Mouse (Mus musculus) neural tube, embryonic 15.5 days (tissue): ENCODE data around the gene Acot1. TPM values are rescaled to one million over a fixed set of nuclear protein-coding genes. Genes with fewer than 3 reads are reported as not detected.

ENCODE experiments used
- ATAC-seq: fragments of 200-750 bp; cut with Nextera tagmentation; 2 replicates; pipeline ENCODE4 v1.8.0; 2017; ENCODE audit warnings: mild to moderate bottlenecking, moderate TSS enrichment, moderate library complexity; ENCODE audit not compliant: low FRiP score
- H3K27ac ChIP-seq: fragments of 300-500 bp; sonication (generic); replicated peaks from 2 replicates; pipeline ENCODE4 v1.5.1; 2015; ENCODE audit warnings: mild to moderate bottlenecking, inconsistent platforms
- H3K27me3 ChIP-seq: fragments of 300-500 bp; sonication (generic); replicated peaks from 2 replicates; pipeline ENCODE4 v1.6.1; 2015; ENCODE audit warnings: inconsistent platforms
- H3K36me3 ChIP-seq: fragments of 300-500 bp; sonication (generic); 2 replicates; pipeline ENCODE4 v1.6.1; 2015; ENCODE audit warnings: inconsistent platforms
- H3K4me1 ChIP-seq: fragments of 300-500 bp; sonication (generic); 2 replicates; pipeline ENCODE4 v1.6.1; 2015; ENCODE audit warnings: inconsistent platforms
- H3K4me2 ChIP-seq: fragments of 300-500 bp; sonication (generic); 2 replicates; pipeline ENCODE4 v1.6.1; 2015; ENCODE audit warnings: inconsistent platforms, mild to moderate bottlenecking, moderate library complexity
- H3K4me3 ChIP-seq: fragments of 300-500 bp; sonication (generic); replicated peaks from 2 replicates; pipeline ENCODE4 v1.5.1; 2015; ENCODE audit warnings: mild to moderate bottlenecking, inconsistent platforms
- H3K9ac ChIP-seq: fragments of 300-500 bp; sonication (generic); replicated peaks from 2 replicates; pipeline ENCODE4 v1.6.1; 2015; ENCODE audit warnings: mild to moderate bottlenecking, inconsistent platforms
- H3K9me3 ChIP-seq: fragments of 300-500 bp; sonication (generic); replicated peaks from 2 replicates; pipeline ENCODE4 v1.6.1; 2016; ENCODE audit warnings: inconsistent platforms
- WGBS: fragments of 180-500 bp; shearing (Covaris S2); methylation state at CpG from one replicate; pipeline ENCODE4 v1.1.7; 2015; ENCODE audit warnings: mixed read lengths; 5-methylcytosine and 5-hydroxymethylcytosine counted together
- polyA plus RNA-seq: library from polyadenylated mRNA; unstranded; fragments of >200 nt; fragmentation: Nextera tagmentation; extraction: Ambion mirVana; gene quantifications from 2 replicates; pipeline ENCODE4 v1.2.1, GENCODE M21; 2015

The Acot1 gene
- polyA plus RNA-seq, 1 experiment from 2014 or later: 78.4 TPM

DNA sequence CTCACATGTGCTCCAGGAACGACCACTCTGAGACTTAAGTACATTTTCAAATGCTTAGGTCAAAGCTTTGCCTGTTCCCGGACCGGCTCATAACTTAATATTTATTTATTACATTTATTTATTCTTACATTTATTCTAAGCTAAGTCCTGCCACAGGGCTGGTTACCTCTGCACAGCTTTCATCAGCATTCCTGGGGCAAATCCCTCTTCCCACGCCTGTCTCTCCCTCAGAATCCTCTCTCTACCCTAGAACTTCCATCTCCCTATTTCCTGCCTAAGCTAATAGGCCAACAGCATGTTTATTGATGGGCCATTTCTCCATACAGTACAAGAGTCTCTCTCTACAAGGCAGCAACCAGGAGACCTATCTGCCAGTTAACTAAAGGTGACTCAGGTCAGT, 58.5 kb downstream of the Acot1 start:
- Histone ChIP-seq H3K9me3 (no peaks in the 10 kb centered on the region), H3K9ac (no peak overlapping the region), H3K4me3 (no peak overlapping the region), H3K4me1 (peaks cover 7% of the 10 kb centered on the region; the same call in 1 of the 2 replicates), H3K27ac (no peak overlapping the region), H3K27me3 (peaks cover 31% of the 10 kb centered on the region), H3K4me2 (no peak overlapping the region), H3K36me3 (no peaks in the 10 kb centered on the region)
- 79% methylated on average over 4 of the region's 4 CpGs for WGBS
- ATAC-seq: no peak

Other genes with a start within 250 kb of the Acot1 start
- gene Papln, start 245.9 kb upstream of the Acot1 start, polyA plus RNA-seq: 0.23 and 0.43 TPM in 2 replicates
- gene Numb, start 87.6 kb upstream of the Acot1 start, polyA plus RNA-seq: 14.9 and 17.4 TPM in 2 replicates
- 11.7 and 11.9 TPM in 2 replicates for gene Riox1, start 58.9 kb upstream of the Acot1 start, polyA plus RNA-seq
- gene Heatr4, start 24.6 kb upstream of the Acot1 start, polyA plus RNA-seq: not detected in 2 replicates
- 13.3 and 16.6 TPM in 2 replicates for gene Acot2, start 21.6 kb upstream of the Acot1 start, polyA plus RNA-seq
- 0.55 and 1.2 TPM in 2 replicates for gene Acot4, start 28.9 kb downstream of the Acot1 start, polyA plus RNA-seq
- not detected in 2 replicates for gene Gm49366, start 29.4 kb downstream of the Acot1 start, polyA plus RNA-seq
- gene Acot3, start 42.7 kb downstream of the Acot1 start, polyA plus RNA-seq: 0.80 and 1.1 TPM in 2 replicates
- gene Acot5, start 59.8 kb downstream of the Acot1 start, polyA plus RNA-seq: 0.88 and 1.00 TPM in 2 replicates
- 1.4 and 1.6 TPM in 2 replicates for gene Acot6, start 91.2 kb downstream of the Acot1 start, polyA plus RNA-seq
- 6.7 and 7.0 TPM in 2 replicates for gene Dnal1, start 104.9 kb downstream of the Acot1 start, polyA plus RNA-seq
- gene Pnma1, start 139.0 kb downstream of the Acot1 start, polyA plus RNA-seq: 3.2 and 3.8 TPM in 2 replicates
- 4.0 and 5.4 TPM in 2 replicates for gene Elmsan1, start 209.4 kb downstream of the Acot1 start, polyA plus RNA-seq